Mouse (Mus musculus): Measurements from ENCODE around the gene Ndfip2. TPM values are rescaled to one million over a fixed set of nuclear protein-coding genes. Genes with fewer than 3 reads are reported as not detected.
A peak's percentile ranks its signal among the peaks of the same experiment; 100 is the strongest.

The Ndfip2 gene
- polyA plus RNA-seq, 2 experiments = 48.2 to 67.2 TPM

GRCm38 (mm10) chr14:105328397-105329302 is 70.3 kb downstream of the Ndfip2 start:
- peak overlapping the region; percentile 90 for H3K27ac ChIP-seq (replicated peaks; ENCODE audit: low read depth, low read length)
- peak overlapping the region; percentile 27 for H3K4me3 ChIP-seq (replicated peaks; ENCODE audit: low read length)
- ATAC-seq (ENCODE audit: low FRiP score, low read depth) = peak; percentile 89
- peak; percentile 86 for DNase-seq (ENCODE audit: low spot score)
- peak overlapping the region; percentile 50 for H3K9ac ChIP-seq (ENCODE audit: low read depth, low read length, severe bottlenecking)
- WGBS = 3% methylated on average over 13 of the region's 13 CpGs
- no peaks in the 10 kb centered on the region for H3K36me3 ChIP-seq (ENCODE audit: control insufficient read depth, insufficient read depth, low read length)
- H3K4me1 ChIP-seq (ENCODE audit: control insufficient read depth, insufficient read depth, low read length) = peaks cover 17% of the 10 kb centered on the region
- peak overlapping the region; percentile 49 for H3K4me2 ChIP-seq (replicated peaks; ENCODE audit: low read depth, low read length, severe bottlenecking)
- H3K9me3 ChIP-seq (ENCODE audit: control insufficient read depth, low read length) = no peaks in the 10 kb centered on the region
- no peak for TF ChIP-seq POLR2A (IDR thresholded peaks at IDR 0.05; ENCODE audit: borderline replicate concordance, extremely low read depth, insufficient read depth, insufficient read length)
- H3K27me3 ChIP-seq (ENCODE audit: control insufficient read depth, insufficient read depth, low read length) = no peaks in the 10 kb centered on the region

DNA sequence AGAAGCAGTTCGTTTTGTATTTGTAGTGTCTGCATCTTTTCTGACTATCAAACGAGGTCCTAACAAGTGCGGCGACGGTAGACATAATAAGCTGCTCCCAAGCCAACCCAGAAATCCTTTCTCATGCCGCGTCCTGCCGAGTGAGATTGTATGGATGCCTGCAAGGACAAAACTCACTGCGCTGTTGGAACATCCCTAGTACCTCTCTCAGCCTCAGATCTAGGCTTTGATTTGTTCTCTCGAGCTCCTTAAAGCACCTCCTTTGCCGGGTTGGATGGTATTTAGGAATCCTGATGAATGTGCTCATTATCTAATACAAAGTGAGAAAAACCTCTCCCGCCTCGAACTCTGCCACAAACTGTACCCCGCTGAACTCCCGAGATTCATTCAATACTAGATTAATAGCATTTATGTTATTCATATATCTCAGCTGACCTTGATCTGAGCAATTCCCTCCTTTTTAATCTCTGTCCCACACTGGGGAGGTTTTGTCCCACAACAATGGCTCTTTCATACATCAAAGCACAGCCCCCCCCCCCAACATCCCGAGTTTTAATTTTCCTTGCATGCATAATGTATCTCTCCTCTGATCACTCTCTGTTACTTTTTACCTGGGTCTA is 75.2 kb downstream of the Ndfip2 start:
- Histone ChIP-seq H3K36me3 (ENCODE audit: control insufficient read depth, insufficient read depth, low read length) (no peaks in the 10 kb centered on the region), H3K27me3 (ENCODE audit: control insufficient read depth, insufficient read depth, low read length) (no peaks in the 10 kb centered on the region), H3K27ac (replicated peaks; ENCODE audit: low read depth, low read length) (no peak overlapping the region), H3K4me2 (replicated peaks; ENCODE audit: low read depth, low read length, severe bottlenecking) (no peak overlapping the region), H3K4me3 (replicated peaks; ENCODE audit: low read length) (no peak overlapping the region), H3K9ac (ENCODE audit: low read depth, low read length, severe bottlenecking) (no peak overlapping the region), H3K9me3 (ENCODE audit: control insufficient read depth, low read length) (no peaks in the 10 kb centered on the region), H3K4me1 (ENCODE audit: control insufficient read depth, insufficient read depth, low read length) (peaks cover 13% of the 10 kb centered on the region)
- DNase-seq (ENCODE audit: low spot score) (no peak), ATAC-seq (ENCODE audit: low FRiP score, low read depth) (no peak)
- 78% methylated on average over 16 of the region's 16 CpGs for WGBS
- no peak for TF ChIP-seq POLR2A (IDR thresholded peaks at IDR 0.05; ENCODE audit: borderline replicate concordance, extremely low read depth, insufficient read depth, insufficient read length)

- no peaks in the 10 kb centered on the region for H3K27me3 ChIP-seq (ENCODE audit: control insufficient read depth, insufficient read depth, low read length)
- no peak for TF ChIP-seq POLR2A (IDR thresholded peaks at IDR 0.05; ENCODE audit: borderline replicate concordance, extremely low read depth, insufficient read depth, insufficient read length)
- H3K4me2 ChIP-seq (replicated peaks; ENCODE audit: low read depth, low read length, severe bottlenecking) = no peak overlapping the region
- H3K9me3 ChIP-seq (ENCODE audit: control insufficient read depth, low read length) = no peaks in the 10 kb centered on the region
- no peak overlapping the region for H3K9ac ChIP-seq (ENCODE audit: low read depth, low read length, severe bottlenecking)
- no peaks in the 10 kb centered on the region for H3K4me1 ChIP-seq (ENCODE audit: control insufficient read depth, insufficient read depth, low read length)
- WGBS = 46% methylated on average over 8 of the region's 8 CpGs
- no peaks in the 10 kb centered on the region for H3K36me3 ChIP-seq (ENCODE audit: control insufficient read depth, insufficient read depth, low read length)
- H3K27ac ChIP-seq (replicated peaks; ENCODE audit: low read depth, low read length) = 0 out of 2 replicates have a peak overlapping the region, but pooled peaks have one; percentile 33
- ATAC-seq (ENCODE audit: low FRiP score, low read depth) (no peak), DNase-seq (ENCODE audit: low spot score) (peak; percentile 26)
- no peak overlapping the region for H3K4me3 ChIP-seq (replicated peaks; ENCODE audit: low read length)
Measured at GRCm38 (mm10) chr14:105341765-105342164, 83.4 kb downstream of the Ndfip2 start.

DNA sequence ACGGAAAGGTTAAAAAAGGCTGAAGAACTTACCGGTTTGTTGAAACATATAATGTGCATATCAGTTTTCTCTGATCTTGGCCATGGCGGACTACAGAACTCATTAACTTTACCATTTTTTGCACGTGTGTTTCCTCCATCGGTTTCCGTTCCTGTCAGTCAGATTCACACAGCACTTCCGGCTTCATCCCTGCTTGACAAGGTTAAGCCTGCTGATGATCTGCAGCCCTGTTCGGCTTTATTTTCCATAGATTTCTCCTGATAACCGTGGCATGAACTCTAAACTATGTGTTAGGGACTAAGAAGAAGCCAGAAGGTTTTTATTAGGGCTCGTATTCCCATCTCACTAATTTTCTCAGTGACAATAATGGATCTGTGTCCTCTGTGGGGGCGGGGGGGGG is 95.7 kb downstream of the Ndfip2 start:
- Histone ChIP-seq H3K4me3 (replicated peaks; ENCODE audit: low read length) (no peak overlapping the region), H3K4me2 (replicated peaks; ENCODE audit: low read depth, low read length, severe bottlenecking) (no peak overlapping the region), H3K27ac (replicated peaks; ENCODE audit: low read depth, low read length) (no peak overlapping the region), H3K36me3 (ENCODE audit: control insufficient read depth, insufficient read depth, low read length) (no peaks in the 10 kb centered on the region), H3K4me1 (ENCODE audit: control insufficient read depth, insufficient read depth, low read length) (no peaks in the 10 kb centered on the region), H3K9ac (ENCODE audit: low read depth, low read length, severe bottlenecking) (no peak overlapping the region), H3K9me3 (ENCODE audit: control insufficient read depth, low read length) (no peaks in the 10 kb centered on the region), H3K27me3 (ENCODE audit: control insufficient read depth, insufficient read depth, low read length) (no peaks in the 10 kb centered on the region)
- WGBS = 42% methylated on average over 11 of the region's 11 CpGs
- ATAC-seq (ENCODE audit: low FRiP score, low read depth) (no peak), DNase-seq (ENCODE audit: low spot score) (no peak)
- TF ChIP-seq POLR2A (IDR thresholded peaks at IDR 0.05; ENCODE audit: borderline replicate concordance, extremely low read depth, insufficient read depth, insufficient read length) = no peak

Other genes with a start within 250 kb of the Ndfip2 start
- 65.9 and 66.7 TPM in 2 replicates for gene Rbm26, start 81.2 kb upstream of the Ndfip2 start, polyA plus RNA-seq (2012; rRNA removed)
- gene Rbm26, start 81.2 kb upstream of the Ndfip2 start, polyA plus RNA-seq (2014; fragmentation: Nextera tagmentation; extraction: Ambion mirVana) = 45.0 and 48.7 TPM in 2 replicates